Mouse (Mus musculus): Measurements from ENCODE around the gene Nyap1. TPM values are rescaled to one million over a fixed set of nuclear protein-coding genes. Genes with fewer than 3 reads are reported as not detected.

Nyap1 gene
- 3.6 TPM for polyA plus RNA-seq (2012; fragmentation: generic; extraction: Trizol)
- long read RNA-seq, experiment 1: 0 reads
- long read RNA-seq, experiment 2, partial matches to known transcripts: 1 of 2 reads
- long read RNA-seq, experiment 2, other reads (novel, unspliced or antisense): 0 of 2 reads

DNA sequence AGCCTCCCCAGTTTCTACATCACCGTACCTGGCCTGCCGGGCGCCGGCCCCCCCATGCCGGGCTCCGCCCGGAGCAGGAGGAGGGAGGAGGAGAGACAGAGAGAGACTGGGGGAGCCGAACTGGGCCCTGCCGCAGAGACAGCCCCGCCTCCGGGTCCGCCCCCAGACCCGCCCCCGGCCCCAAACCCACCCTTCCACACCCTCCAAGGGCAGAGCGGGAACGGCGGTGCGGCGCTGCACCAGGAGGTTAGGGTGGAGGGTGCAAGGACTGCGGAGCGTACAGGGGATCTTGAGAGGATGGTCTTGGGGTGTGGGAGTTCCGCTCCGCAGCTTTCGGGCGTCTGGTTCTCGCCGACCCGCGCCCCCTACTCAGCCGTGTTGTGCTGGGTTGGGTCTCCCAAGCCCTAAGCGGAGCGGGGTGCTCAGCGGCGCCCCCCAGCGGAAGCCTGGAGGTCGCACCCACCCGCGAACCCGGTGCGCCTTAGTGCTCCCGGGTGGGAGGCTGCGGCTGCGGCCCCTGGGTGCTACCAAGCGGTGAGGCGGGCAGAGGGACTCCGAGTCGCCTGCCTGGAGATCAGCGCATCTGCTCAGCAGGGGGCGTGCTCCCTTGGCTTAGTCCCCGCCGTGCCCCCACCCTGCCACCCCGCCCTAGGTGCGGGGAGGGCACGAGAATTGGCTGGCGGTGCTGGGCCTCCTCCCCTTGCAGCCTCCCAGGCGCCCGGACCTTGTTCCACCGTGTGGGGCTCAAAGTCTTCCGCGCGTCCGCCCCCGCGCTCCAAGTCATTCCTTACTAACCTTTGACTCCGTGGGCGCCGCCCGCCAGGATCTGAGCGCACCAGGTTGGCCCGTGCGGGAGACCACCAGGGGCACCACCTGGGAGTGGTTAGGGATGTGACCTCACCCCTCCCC is at the start of gene Nyap1:
TSS of gene Nyap1 (minus strand) at position 585 of the 909 bp plus-strand sequence.
- peak within 1 kb of the TSS; percentile 36 for H3K4me3 ChIP-seq (ENCODE audit: insufficient read depth, poor library complexity, severe bottlenecking)
- TF ChIP-seq CEBPB (IDR thresholded peaks at IDR 0.05; ENCODE audit: low read depth) (no peak), MAX (IDR thresholded peaks at IDR 0.05) (no peak), CTCF (IDR thresholded peaks at IDR 0.05; ENCODE audit: control insufficient read depth, insufficient read depth, insufficient read length) (peak; percentile 85), USF1 (IDR thresholded peaks at IDR 0.05; ENCODE audit: low read depth) (no peak), MYOG (IDR thresholded peaks at IDR 0.05; ENCODE audit: control insufficient read depth, extremely low read depth, insufficient read length) (no peak), MYOD1 (IDR thresholded peaks at IDR 0.05; ENCODE audit: control insufficient read depth, insufficient read length, low read depth) (no peak), FOSL1 (IDR thresholded peaks at IDR 0.05; ENCODE audit: insufficient read depth, low read length, poor library complexity, severe bottlenecking) (no peak)

GRCm38 (mm10) chr5:137788946-137789531 is 47.6 kb upstream of the Nyap1 start:
- TF ChIP-seq FOSL1 (IDR thresholded peaks at IDR 0.05; ENCODE audit: insufficient read depth, low read length, poor library complexity, severe bottlenecking): no peak
- TF ChIP-seq CEBPB (IDR thresholded peaks at IDR 0.05; ENCODE audit: low read depth): no peak
- no peak for TF ChIP-seq MYOD1 (IDR thresholded peaks at IDR 0.05; ENCODE audit: control insufficient read depth, insufficient read length, low read depth)
- no peak for TF ChIP-seq CTCF (IDR thresholded peaks at IDR 0.05; ENCODE audit: control insufficient read depth, insufficient read depth, insufficient read length)
- TF ChIP-seq MAX (IDR thresholded peaks at IDR 0.05): no peak
- TF ChIP-seq MYOG (IDR thresholded peaks at IDR 0.05; ENCODE audit: control insufficient read depth, extremely low read depth, insufficient read length): no peak
- TF ChIP-seq USF1 (IDR thresholded peaks at IDR 0.05; ENCODE audit: low read depth): no peak
- Histone ChIP-seq H3K79me3 (ENCODE audit: low read depth) (peaks cover 15% of the 10 kb centered on the region), H3K4me3 (ENCODE audit: insufficient read depth, poor library complexity, severe bottlenecking) (no peak overlapping the region), H3K79me2 (ENCODE audit: control insufficient read depth, insufficient read depth) (peaks cover 19% of the 10 kb centered on the region), H3ac (ENCODE audit: control insufficient read depth, insufficient read length, low read depth) (no peak overlapping the region), H3K27me3 (ENCODE audit: control insufficient read depth, insufficient read depth, insufficient read length) (no peaks in the 10 kb centered on the region), H3K36me3 (ENCODE audit: control insufficient read depth, insufficient read depth) (peaks cover 12% of the 10 kb centered on the region)

More for the DNA sequence above, at the start of gene Nyap1:
- peaks cover 3% of the 10 kb centered on the region for H3K79me2 ChIP-seq (ENCODE audit: control insufficient read depth, insufficient read depth)
- H3ac ChIP-seq (ENCODE audit: control insufficient read depth, insufficient read length, low read depth): peak within 1 kb of the TSS; percentile 6
- H3K36me3 ChIP-seq (ENCODE audit: control insufficient read depth, insufficient read depth): no peaks in the 10 kb centered on the region
- H3K27me3 ChIP-seq (ENCODE audit: control insufficient read depth, insufficient read depth, insufficient read length): no peaks in the 10 kb centered on the region
- no peaks in the 10 kb centered on the region for H3K79me3 ChIP-seq (ENCODE audit: low read depth)

DNA sequence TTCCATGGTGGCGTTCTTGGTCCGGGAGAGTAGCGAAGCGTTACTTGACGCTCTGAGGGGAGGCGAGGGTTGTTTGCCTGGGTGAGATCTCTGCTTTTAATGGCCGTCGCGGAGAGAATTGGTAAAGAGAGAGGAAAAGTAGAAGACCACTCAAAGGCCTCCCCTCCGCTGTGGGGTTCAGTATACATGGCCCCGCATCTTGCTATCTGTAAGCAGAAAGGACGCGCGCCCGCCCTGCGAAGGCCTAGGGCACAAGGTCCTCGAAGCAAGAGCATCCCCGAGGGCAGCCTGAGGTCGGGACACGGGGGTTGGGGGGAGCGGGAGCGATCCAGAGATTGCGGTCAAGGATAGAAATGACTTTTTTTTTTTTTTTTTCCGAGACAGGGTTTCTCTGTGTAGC is 46.8 kb upstream of the Nyap1 start:
- no peaks in the 10 kb centered on the region for H3K27me3 ChIP-seq (ENCODE audit: control insufficient read depth, insufficient read depth, insufficient read length)
- H3K4me3 ChIP-seq (ENCODE audit: insufficient read depth, poor library complexity, severe bottlenecking): no peak overlapping the region
- H3K79me3 ChIP-seq (ENCODE audit: low read depth): peaks cover 24% of the 10 kb centered on the region
- H3K36me3 ChIP-seq (ENCODE audit: control insufficient read depth, insufficient read depth): peaks cover 21% of the 10 kb centered on the region
- peaks cover 27% of the 10 kb centered on the region for H3K79me2 ChIP-seq (ENCODE audit: control insufficient read depth, insufficient read depth)
- no peak for TF ChIP-seq CTCF (IDR thresholded peaks at IDR 0.05; ENCODE audit: control insufficient read depth, insufficient read depth, insufficient read length)
- TF ChIP-seq MYOG (IDR thresholded peaks at IDR 0.05; ENCODE audit: control insufficient read depth, extremely low read depth, insufficient read length): no peak
- TF ChIP-seq CEBPB (IDR thresholded peaks at IDR 0.05; ENCODE audit: low read depth): no peak
- TF ChIP-seq MAX (IDR thresholded peaks at IDR 0.05): no peak
- TF ChIP-seq USF1 (IDR thresholded peaks at IDR 0.05; ENCODE audit: low read depth): no peak
- TF ChIP-seq FOSL1 (IDR thresholded peaks at IDR 0.05; ENCODE audit: insufficient read depth, low read length, poor library complexity, severe bottlenecking): no peak
- TF ChIP-seq MYOD1 (IDR thresholded peaks at IDR 0.05; ENCODE audit: control insufficient read depth, insufficient read length, low read depth): no peak
- H3ac ChIP-seq (ENCODE audit: control insufficient read depth, insufficient read length, low read depth): no peak overlapping the region

- Histone ChIP-seq H3K4me3 (ENCODE audit: insufficient read depth, poor library complexity, severe bottlenecking) (peak within 1 kb of the TSS; percentile 79), H3K79me2 (ENCODE audit: control insufficient read depth, insufficient read depth) (peaks cover 36% of the 10 kb centered on the region), H3ac (ENCODE audit: control insufficient read depth, insufficient read length, low read depth) (peak within 1 kb of the TSS; percentile 77), H3K79me3 (ENCODE audit: low read depth) (peaks cover 31% of the 10 kb centered on the region), H3K27me3 (ENCODE audit: control insufficient read depth, insufficient read depth, insufficient read length) (no peaks in the 10 kb centered on the region), H3K36me3 (ENCODE audit: control insufficient read depth, insufficient read depth) (peaks cover 29% of the 10 kb centered on the region)
- TF ChIP-seq CEBPB (IDR thresholded peaks at IDR 0.05; ENCODE audit: low read depth) (no peak), MAX (IDR thresholded peaks at IDR 0.05) (peak; percentile 100), CTCF (IDR thresholded peaks at IDR 0.05; ENCODE audit: control insufficient read depth, insufficient read depth, insufficient read length) (peak; percentile 63), MYOD1 (IDR thresholded peaks at IDR 0.05; ENCODE audit: control insufficient read depth, insufficient read length, low read depth) (no peak)
These were observed 45.9 kb upstream of the Nyap1 start, which contains the start of the genes Mepce and Zcwpw1 for GRCm38 (mm10) chr5:137787151-137787928. Gene Mepce, minus strand, starts transcription at chr5:137787655. Gene Zcwpw1, plus strand, starts transcription at chr5:137787798.
